Mouse (Mus musculus) lung, adult 2 months (tissue): ENCODE data around the gene Otop1.

Experiments
- CTCF ChIP-seq: fragments of 200-500 bp; IDR thresholded peaks from 2 replicates; pipeline ENCODE4 v1.5.1; 2011; ENCODE audit warnings: mild to moderate bottlenecking, low read length, control low read depth; ENCODE audit not compliant: insufficient read depth
- POLR2A ChIP-seq: fragments of 200-500 bp; IDR thresholded peaks from 2 replicates; pipeline ENCODE4 v1.6.1; 2011; ENCODE audit warnings: low read depth, mild to moderate bottlenecking, control low read depth, low read length, borderline replicate concordance; ENCODE audit errors: extremely low read depth

- TF ChIP-seq CTCF (no peak), POLR2A (no peak)
Observed at GRCm38 (mm10) chr5:38343101-38343500, 67.3 kb downstream of the Otop1 start.
